Mouse (Mus musculus) thymus, postnatal 36 days (tissue): ENCODE data around the gene Gm29797.

Experiments used
- DNase-seq, 2 experiments: peaks; one replicate each; pipeline ENCODE4 v3.0.0; 2022; ENCODE audit warnings: mixed read lengths in 2 of 2

The Gm29797 gene

DNA sequence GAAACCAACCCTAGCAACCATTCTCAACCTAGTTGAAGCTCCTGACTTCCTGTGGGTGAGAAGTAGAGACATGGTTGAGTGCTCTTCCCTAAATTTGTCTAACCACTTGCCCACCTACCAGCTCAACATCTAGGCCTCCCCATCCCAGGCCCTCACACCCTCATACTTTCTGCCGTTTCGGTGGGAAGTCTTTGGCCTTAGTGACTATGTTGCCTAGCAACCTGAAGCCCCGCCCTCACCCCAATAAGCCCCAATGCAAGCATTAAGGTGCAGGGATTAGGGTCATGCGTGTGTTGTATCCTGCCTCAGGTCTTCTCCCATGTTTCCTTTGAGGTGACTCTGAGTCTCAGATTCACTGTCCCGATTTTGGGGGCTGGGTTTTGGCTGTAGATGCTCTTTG is 41.4 kb downstream of the Gm29797 start, which contains the start of gene Lkaaear1:
TSS of gene Lkaaear1 (minus strand) at position 202 of the 400 bp plus-strand sequence.
- DNase-seq = no peak

- DNase-seq = no peak
Observed at GRCm38 (mm10) chr2:181706668-181707067, 49.8 kb downstream of the Gm29797 start.
